Mouse (Mus musculus) regulatory T cell (primary cell): ENCODE results near the gene Acap2.

Source experiments
- in situ Hi-C: fragments of 300-600 bp; cut with MboI, MseI; formaldehyde crosslinking; loops from one replicate; pipeline ENCODE4 v1.15.1; 2025; ENCODE audit warnings: high pct_unique_total_duplicates

Gene Acap2

GRCm38 (mm10) chr16:31200790-31201567, at the start of gene Acap2:
TSS of gene Acap2 (minus strand) at chr16:31201245.
- in situ Hi-C loops: no loop called here

GRCm38 (mm10) chr16:31249401-31249800, 48.4 kb upstream of the Acap2 start:
- in situ Hi-C loops: no loop called here

GRCm38 (mm10) chr16:31248717-31249116, 47.7 kb upstream of the Acap2 start:
- in situ Hi-C loops: no loop called here

GRCm38 (mm10) chr16:31247442-31247841, 46.4 kb upstream of the Acap2 start:
- in situ Hi-C loops: no loop called here

GRCm38 (mm10) chr16:31244053-31244452, 43.0 kb upstream of the Acap2 start:
- in situ Hi-C loops: no loop called here

GRCm38 (mm10) chr16:31241433-31241832, 40.4 kb upstream of the Acap2 start:
- in situ Hi-C loops: no loop called here

GRCm38 (mm10) chr16:31240569-31240968, 39.5 kb upstream of the Acap2 start:
- in situ Hi-C loops: no loop called here

- in situ Hi-C loops: no loop called here
Measured at GRCm38 (mm10) chr16:31238281-31238680, 37.2 kb upstream of the Acap2 start.

GRCm38 (mm10) chr16:31235457-31236310, 34.6 kb upstream of the Acap2 start:
- in situ Hi-C loops: no loop called here

- in situ Hi-C loops: no loop called here
Measured at GRCm38 (mm10) chr16:31234808-31235456, 33.9 kb upstream of the Acap2 start.

- in situ Hi-C loops: no loop called here
Measured at GRCm38 (mm10) chr16:31234356-31234755, 33.3 kb upstream of the Acap2 start.

GRCm38 (mm10) chr16:31233541-31234339, 32.7 kb upstream of the Acap2 start:
- in situ Hi-C loops: no loop called here

- in situ Hi-C loops: no loop called here
Measured at GRCm38 (mm10) chr16:31233167-31233498, 32.1 kb upstream of the Acap2 start.

- in situ Hi-C loops: no loop called here
Measured at GRCm38 (mm10) chr16:31232491-31233166, 31.6 kb upstream of the Acap2 start.

- in situ Hi-C loops: no loop called here
Measured at GRCm38 (mm10) chr16:31231591-31231990, 30.5 kb upstream of the Acap2 start.

- in situ Hi-C loops: no loop called here
Measured at GRCm38 (mm10) chr16:31227746-31228145, 26.7 kb upstream of the Acap2 start.

GRCm38 (mm10) chr16:31215271-31215670, 14.2 kb upstream of the Acap2 start:
- in situ Hi-C loops: loop anchor here (10.0 kb wide), 2 partner anchors 1120 to 1590 kb away; partner anchors contain the start of gene Ubxn7

GRCm38 (mm10) chr16:31213463-31213862, 12.4 kb upstream of the Acap2 start:
- in situ Hi-C loops: loop anchor here (10.0 kb wide), 2 partner anchors 1121 to 1591 kb away; partner anchors contain the start of gene Ubxn7

- in situ Hi-C loops: loop anchor here (10.0 kb wide), 2 partner anchors 1123 to 1593 kb away; partner anchors contain the start of gene Ubxn7
Measured at GRCm38 (mm10) chr16:31211503-31211902, 10.5 kb upstream of the Acap2 start.

GRCm38 (mm10) chr16:31210453-31210852, 9.4 kb upstream of the Acap2 start:
- in situ Hi-C loops: loop anchor here (10.0 kb wide), 2 partner anchors 1124 to 1594 kb away; partner anchors contain the start of gene Ubxn7
